Mouse (Mus musculus) urinary bladder, postnatal 10 days (tissue): ENCODE measurements around the gene Rffl.
A peak's percentile ranks its signal among the peaks of the same experiment; 100 is the strongest.

ENCODE experiments used
- DNase-seq: peaks from one replicate; pipeline ENCODE4 v3.0.0; 2022; ENCODE audit warnings: low spot score

Gene Rffl

GRCm38 (mm10) chr11:82871031-82871446 lies at the start of gene Rffl:
Gene Rffl (minus strand): TSS chr11:82871210.
- peak; percentile 86 for DNase-seq

GRCm38 (mm10) chr11:82920768-82921167 lies 49.8 kb upstream of the Rffl start:
- DNase-seq, result no peak

GRCm38 (mm10) chr11:82914711-82915352 lies 43.8 kb upstream of the Rffl start:
- no peak for DNase-seq

- DNase-seq, result no peak
Measured at GRCm38 (mm10) chr11:82910679-82911389, 39.8 kb upstream of the Rffl start.

- no peak for DNase-seq
Measured at GRCm38 (mm10) chr11:82910250-82910649, 39.2 kb upstream of the Rffl start, which contains the start of gene Unc45b. Gene Unc45b (plus strand): TSS chr11:82910550.

- no peak for DNase-seq
Measured at GRCm38 (mm10) chr11:82908608-82908989, 37.6 kb upstream of the Rffl start.

- DNase-seq, result peak; percentile 79
Measured at GRCm38 (mm10) chr11:82907651-82908607, 36.9 kb upstream of the Rffl start, which contains the start of gene Nle1. Gene Nle1 (minus strand): TSS chr11:82908411.

GRCm38 (mm10) chr11:82905816-82906215 lies 34.8 kb upstream of the Rffl start:
- DNase-seq, result no peak

- DNase-seq, result no peak
Measured at GRCm38 (mm10) chr11:82904952-82905351, 33.9 kb upstream of the Rffl start.

GRCm38 (mm10) chr11:82901606-82902310 lies 30.7 kb upstream of the Rffl start:
- no peak for DNase-seq

- DNase-seq, result no peak
Measured at GRCm38 (mm10) chr11:82899720-82900119, 28.7 kb upstream of the Rffl start.

- DNase-seq, result no peak
Measured at GRCm38 (mm10) chr11:82897478-82897877, 26.5 kb upstream of the Rffl start.

- no peak for DNase-seq
Measured at GRCm38 (mm10) chr11:82891936-82892335, 20.9 kb upstream of the Rffl start, which contains the start of gene Fndc8. Gene Fndc8 (plus strand): TSS chr11:82892124.

GRCm38 (mm10) chr11:82890342-82890762 lies 19.3 kb upstream of the Rffl start, which contains the start of gene Rad51d:
Gene Rad51d (minus strand): TSS chr11:82890614.
- peak; percentile 81 for DNase-seq

GRCm38 (mm10) chr11:82889524-82890341 lies 18.7 kb upstream of the Rffl start:
- DNase-seq, result no peak

- DNase-seq, result no peak
Measured at GRCm38 (mm10) chr11:82888491-82888946, 17.5 kb upstream of the Rffl start.

GRCm38 (mm10) chr11:82886559-82886958 lies 15.5 kb upstream of the Rffl start:
- no peak for DNase-seq

- no peak for DNase-seq
Measured at GRCm38 (mm10) chr11:82883180-82883579, 12.2 kb upstream of the Rffl start.

- no peak for DNase-seq
Measured at GRCm38 (mm10) chr11:82877726-82878344, 6.8 kb upstream of the Rffl start.

- no peak for DNase-seq
Measured at GRCm38 (mm10) chr11:82875631-82876030, 4.6 kb upstream of the Rffl start.
